Mouse (Mus musculus): ENCODE results near the gene Sipa1l1.

- no peak for TF ChIP-seq CTCF (IDR thresholded peaks at IDR 0.05; ENCODE audit: low read depth, low read length)
- no peak for TF ChIP-seq POLR2A (IDR thresholded peaks at IDR 0.05; ENCODE audit: borderline replicate concordance, low read depth, low read length)
These were observed 200.5 kb downstream of the Sipa1l1 start for GRCm38 (mm10) chr12:82369402-82370160.

Measured in bone marrow macrophage, adult 2 months (primary cell).